Mouse (Mus musculus) adrenal gland, postnatal 14 days (tissue): ENCODE data around the gene Cdk8. TPM values are rescaled to one million over a fixed set of nuclear protein-coding genes. Genes with fewer than 3 reads are reported as not detected.
"Not testable (repeated sequence)": the region's sequence is repeated elsewhere in the genome, so short reads cannot be mapped to it uniquely, and the experiment has no call there.

ENCODE experiments used
- DNase-seq: peaks from one replicate; pipeline ENCODE4 v3.0.0; 2021; ENCODE audit warnings: mixed read lengths
- long read RNA-seq, 2 experiments: library from polyadenylated mRNA; stranded (forward); transcript quantifications; one replicate each; pipeline ENCODE4 v2.0.0; 2021
- total RNA-seq: library from RNA; stranded (reverse); gene quantifications from 2 replicates; pipeline ENCODE4 v1.2.3, GENCODE M21; 2021

The Cdk8 gene
- total RNA-seq, result 73.2 and 74.4 TPM in 2 replicates
- long read RNA-seq, experiment 1, transcript Cdk8-201 (13 exons, 2,973 nt), result major isoform, 30 of 90 reads
- long read RNA-seq, experiment 1, partial matches to known transcripts, result 11 of 90 reads
- long read RNA-seq, experiment 1, other reads (novel, unspliced or antisense), result 49 of 90 reads
- long read RNA-seq, experiment 2, transcript Cdk8-201 (13 exons, 2,973 nt), result major isoform, 16 of 49 reads
- long read RNA-seq, experiment 2, partial matches to known transcripts, result 9 of 49 reads
- long read RNA-seq, experiment 2, other reads (novel, unspliced or antisense), result 23 of 49 reads

GRCm38 (mm10) chr5:146230864-146231654 is at the start of gene Cdk8:
Gene Cdk8 (plus strand): TSS chr5:146231230.
- peak; percentile 95 for DNase-seq

GRCm38 (mm10) chr5:146185204-146185603 is 45.8 kb upstream of the Cdk8 start, which contains the start of gene 1700001J03Rik:
Gene 1700001J03Rik (minus strand): TSS chr5:146185304.
- not testable (repeated sequence) for DNase-seq

DNA sequence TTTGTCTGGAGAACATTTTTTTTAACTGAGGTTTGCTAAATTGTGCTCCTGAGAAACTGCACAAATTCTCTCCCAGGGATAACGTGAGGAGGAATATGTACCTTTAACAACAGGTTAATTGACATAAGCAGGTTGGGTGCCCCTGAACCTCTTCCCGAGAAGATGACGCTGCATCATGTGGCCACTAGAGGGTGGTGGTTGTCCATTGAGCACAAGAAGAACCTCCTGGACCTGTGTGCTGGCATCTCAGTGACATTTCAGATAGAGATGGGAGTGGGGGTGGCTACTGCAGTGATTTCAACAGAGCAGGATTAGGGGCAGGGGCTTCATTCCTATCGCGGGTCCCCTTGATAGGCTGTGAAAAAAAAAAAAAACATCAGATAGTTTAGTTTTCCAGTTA is 43.6 kb upstream of the Cdk8 start:
- DNase-seq, result peak; percentile 78

DNA sequence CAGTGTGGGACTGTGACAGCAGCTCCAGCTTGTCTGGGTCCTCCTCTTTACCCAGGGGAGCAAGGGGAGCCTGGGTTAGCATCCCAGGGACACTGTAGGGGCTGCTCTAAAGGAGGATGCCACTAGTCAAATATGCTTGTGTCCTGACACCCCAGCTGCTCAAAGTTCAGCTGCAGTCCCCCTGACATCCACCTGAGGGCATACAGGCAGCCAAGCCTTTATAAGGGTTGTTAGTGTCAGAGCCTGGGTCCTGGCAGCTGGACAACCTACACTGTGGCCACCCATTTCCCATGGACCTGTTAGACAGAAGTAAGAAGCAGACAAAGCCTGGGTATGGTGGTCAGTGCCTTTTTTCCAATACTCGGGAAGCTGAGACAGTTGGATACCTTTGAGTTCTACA is 42.9 kb upstream of the Cdk8 start:
- DNase-seq, result no peak

DNA sequence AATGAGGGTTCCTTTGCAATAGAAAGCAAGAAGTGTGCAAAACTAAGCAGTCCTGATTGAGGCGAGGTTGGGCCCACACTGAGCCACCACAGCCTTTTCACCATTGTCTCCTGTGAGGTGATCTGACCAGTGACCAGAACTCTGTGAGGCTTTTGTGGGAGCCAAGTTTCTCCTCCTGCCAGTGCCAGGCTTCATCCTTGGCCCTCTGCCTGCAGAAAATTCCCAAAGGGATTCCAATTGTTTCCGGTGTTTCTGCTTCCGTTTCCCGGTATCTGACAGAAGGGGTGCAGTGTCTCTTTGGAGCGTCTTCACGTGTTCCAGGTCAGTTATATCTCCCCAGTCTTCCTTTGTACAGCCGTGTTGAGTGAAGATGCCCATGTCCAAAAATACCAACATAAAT is 42.3 kb upstream of the Cdk8 start:
- DNase-seq, result no peak

DNA sequence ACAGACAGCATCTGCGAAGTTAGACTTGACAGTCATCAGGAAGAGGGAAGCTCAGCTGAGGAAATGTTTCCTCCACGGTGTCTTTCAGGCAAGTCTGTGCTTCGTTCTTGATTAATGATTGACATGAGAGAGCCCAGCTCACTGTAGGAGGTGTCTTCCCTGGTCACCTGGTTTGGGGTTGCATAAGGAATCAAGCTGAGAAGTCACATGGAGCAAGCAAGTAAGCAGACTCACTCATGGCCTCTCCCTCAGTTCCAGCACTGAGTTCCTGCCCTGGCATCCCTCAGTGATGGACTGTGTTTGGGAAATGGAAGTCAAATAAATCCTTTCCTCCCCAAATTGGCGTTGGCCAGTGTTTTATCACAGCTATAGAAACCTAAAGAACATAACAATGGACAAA is 40.9 kb upstream of the Cdk8 start:
- DNase-seq, result no peak

- no peak for DNase-seq
Measured at GRCm38 (mm10) chr5:146190501-146191269, 40.3 kb upstream of the Cdk8 start.

DNA sequence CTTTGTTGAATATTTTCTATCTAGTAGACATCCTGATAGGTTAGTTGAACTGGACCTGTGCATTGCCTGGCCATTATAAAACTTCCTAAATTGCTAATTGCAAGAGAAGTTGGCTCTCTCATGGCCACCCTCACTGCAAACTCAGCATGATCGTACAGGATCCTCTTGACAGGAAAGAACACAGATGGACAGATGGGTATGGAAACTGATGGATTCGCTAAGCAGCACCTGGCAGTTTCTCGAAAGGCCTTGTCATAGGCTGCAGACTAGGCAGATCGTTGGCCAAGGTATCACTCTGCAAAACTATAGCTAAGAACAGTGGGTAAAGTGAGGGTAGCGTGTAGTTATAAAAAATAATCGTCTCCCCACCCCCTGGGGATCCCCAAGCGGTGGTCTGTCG is 37.7 kb upstream of the Cdk8 start:
- no peak for DNase-seq

GRCm38 (mm10) chr5:146199073-146199472 is 32.0 kb upstream of the Cdk8 start:
- no peak for DNase-seq

GRCm38 (mm10) chr5:146199540-146199939 is 31.5 kb upstream of the Cdk8 start:
- DNase-seq, result no peak

- DNase-seq, result no peak
Measured at GRCm38 (mm10) chr5:146200580-146200979, 30.4 kb upstream of the Cdk8 start.

DNA sequence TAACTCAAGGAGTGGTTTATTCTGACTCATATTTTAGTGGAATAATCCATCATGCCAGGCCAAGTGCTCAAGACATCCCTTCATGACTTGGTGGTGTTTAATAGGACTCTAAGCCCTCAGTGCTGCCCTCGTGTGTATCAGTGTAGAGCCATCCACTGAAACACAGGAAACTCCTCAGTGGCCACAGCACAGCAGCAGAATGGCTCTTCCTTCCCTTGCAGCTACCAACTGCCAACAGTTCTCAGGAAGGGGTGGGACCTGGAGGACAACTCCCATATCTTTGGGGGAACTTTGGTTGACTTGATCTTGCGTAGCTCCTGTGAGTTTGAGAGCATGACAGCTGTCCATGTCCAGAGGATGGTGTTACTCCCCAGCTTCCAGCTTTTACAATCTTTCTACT is 27.1 kb upstream of the Cdk8 start:
- no peak for DNase-seq

DNA sequence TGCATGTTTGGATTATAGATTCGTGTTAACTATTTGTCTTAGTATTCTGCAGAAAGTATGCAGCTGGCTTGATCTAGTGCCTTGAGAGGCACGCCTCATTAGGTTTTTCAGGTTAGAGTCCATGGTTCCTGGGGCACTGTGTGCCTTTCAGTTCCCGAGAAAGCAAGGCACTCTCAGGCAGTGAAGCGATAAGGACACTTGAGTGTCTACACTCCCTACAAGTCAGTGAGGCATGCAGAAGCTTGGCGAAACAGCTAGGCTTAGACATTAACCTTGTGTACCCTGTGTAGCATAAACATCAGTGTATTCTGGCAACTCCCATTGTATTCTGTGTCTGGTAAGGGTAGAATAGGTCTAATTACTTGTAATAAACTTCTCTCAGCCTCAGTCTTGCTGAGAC is 25.5 kb upstream of the Cdk8 start:
- DNase-seq, result no peak

GRCm38 (mm10) chr5:146220501-146220878 is 10.5 kb upstream of the Cdk8 start:
- no peak for DNase-seq

DNA sequence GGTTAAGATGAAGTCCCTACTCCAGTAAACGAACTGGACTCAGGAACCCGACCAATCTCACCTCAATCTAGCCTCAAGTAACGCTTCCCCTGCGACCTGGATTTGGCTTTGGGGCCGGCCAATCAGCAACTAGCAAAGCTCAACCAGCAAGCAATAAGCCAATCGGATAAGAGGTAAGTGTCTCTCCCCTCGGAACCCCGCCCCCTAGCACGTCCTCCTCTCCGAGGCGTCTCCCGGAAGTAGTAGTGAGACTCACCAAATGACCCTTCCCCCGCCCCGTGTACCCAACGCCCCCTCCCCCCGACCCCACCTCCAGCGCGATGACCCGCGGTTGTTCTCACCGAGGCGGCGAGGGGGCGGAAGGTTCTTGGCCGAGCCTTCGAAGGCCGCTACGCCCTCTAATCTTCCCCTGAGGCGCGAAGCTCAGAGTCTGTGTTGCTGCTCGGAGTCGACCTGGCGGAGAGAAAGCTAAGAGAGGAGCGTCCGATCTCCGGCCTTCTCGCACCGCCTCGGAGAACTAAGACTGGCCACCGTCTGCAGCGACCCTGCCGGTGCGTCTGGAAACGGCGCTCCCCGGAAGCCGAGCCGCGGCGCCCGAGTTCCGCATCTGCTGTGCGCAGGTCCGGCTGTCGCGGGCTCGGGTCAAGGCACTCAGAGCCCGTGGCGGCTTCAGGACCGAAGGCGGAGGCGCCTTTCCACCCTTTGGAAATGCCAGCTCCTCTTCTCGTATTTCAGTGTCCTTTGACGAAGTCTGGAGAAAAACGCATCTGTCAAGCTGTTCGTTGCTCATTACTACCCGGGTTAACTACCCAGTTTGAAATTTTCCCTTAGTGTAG is 9.9 kb upstream of the Cdk8 start, which contains the start of gene Rnf6:
Gene Rnf6 (minus strand): TSS at position 677 of the 836 bp plus-strand sequence.
- DNase-seq, result peak; percentile 98

GRCm38 (mm10) chr5:146221722-146222121 is 9.3 kb upstream of the Cdk8 start:
- no peak for DNase-seq

- peak; percentile 60 for DNase-seq
Measured at GRCm38 (mm10) chr5:146223786-146224185, 7.2 kb upstream of the Cdk8 start.

GRCm38 (mm10) chr5:146227496-146227895 is 3.5 kb upstream of the Cdk8 start:
- DNase-seq, result no peak

GRCm38 (mm10) chr5:146229869-146230650 is 970 bp upstream of the Cdk8 start:
- no peak for DNase-seq

GRCm38 (mm10) chr5:146231655-146231996 is 596 bp downstream of the Cdk8 start:
- DNase-seq, result no peak

GRCm38 (mm10) chr5:146232056-146232675 is 1.1 kb downstream of the Cdk8 start:
- DNase-seq, result no peak
